Mouse (Mus musculus) lung, embryonic 15.5 days (tissue): ENCODE measurements around the gene Epha1. TPM values are rescaled to one million over a fixed set of nuclear protein-coding genes. Genes with fewer than 3 reads are reported as not detected.
A peak's percentile ranks its signal among the peaks of the same experiment; 100 is the strongest.

Source experiments
- ATAC-seq: fragments of 200-750 bp; cut with Nextera tagmentation; 2 replicates; pipeline ENCODE4 v1.8.0; 2017; ENCODE audit warnings: moderate number of reproducible peaks, borderline replicate concordance; ENCODE audit not compliant: low FRiP score, low TSS enrichment; ENCODE audit errors: extremely low read depth
- H3K27ac ChIP-seq: fragments of 300-500 bp; sonication (generic); 2 replicates; pipeline ENCODE4 v1.5.1; 2015; ENCODE audit warnings: moderate library complexity, mild to moderate bottlenecking, inconsistent platforms
- H3K27me3 ChIP-seq: fragments of 300-500 bp; sonication (generic); 2 replicates; pipeline ENCODE4 v1.6.1; 2015; ENCODE audit warnings: inconsistent platforms
- H3K36me3 ChIP-seq: fragments of 300-500 bp; sonication (generic); 2 replicates; pipeline ENCODE4 v1.6.1; 2015; ENCODE audit warnings: inconsistent platforms
- H3K4me1 ChIP-seq: fragments of 300-500 bp; sonication (generic); 2 replicates; pipeline ENCODE4 v1.6.1; 2015; ENCODE audit warnings: inconsistent platforms
- H3K4me2 ChIP-seq: fragments of 300-500 bp; sonication (generic); 2 replicates; pipeline ENCODE4 v1.6.1; 2015; ENCODE audit warnings: inconsistent platforms, mild to moderate bottlenecking, moderate library complexity
- H3K4me3 ChIP-seq: fragments of 300-500 bp; sonication (generic); 2 replicates; pipeline ENCODE4 v1.5.1; 2015; ENCODE audit warnings: mild to moderate bottlenecking, inconsistent platforms
- H3K9ac ChIP-seq: fragments of 300-500 bp; sonication (generic); 2 replicates; pipeline ENCODE4 v1.6.1; 2015; ENCODE audit warnings: inconsistent platforms
- H3K9me3 ChIP-seq: fragments of 300-500 bp; sonication (generic); 2 replicates; pipeline ENCODE4 v1.6.1; 2016; ENCODE audit warnings: inconsistent platforms
- WGBS: fragments of 180-500 bp; shearing (Covaris S2); methylation state at CpG from one replicate; pipeline ENCODE4 v1.1.7; 2015; 5-methylcytosine and 5-hydroxymethylcytosine counted together
- polyA plus RNA-seq: library from polyadenylated mRNA; unstranded; fragments of >200 nt; fragmentation: Nextera tagmentation; extraction: Ambion mirVana; gene quantifications from 2 replicates; pipeline ENCODE4 v1.2.1, GENCODE M21; 2015

Epha1 gene
- polyA plus RNA-seq, result 14.2 and 16.9 TPM in 2 replicates

DNA sequence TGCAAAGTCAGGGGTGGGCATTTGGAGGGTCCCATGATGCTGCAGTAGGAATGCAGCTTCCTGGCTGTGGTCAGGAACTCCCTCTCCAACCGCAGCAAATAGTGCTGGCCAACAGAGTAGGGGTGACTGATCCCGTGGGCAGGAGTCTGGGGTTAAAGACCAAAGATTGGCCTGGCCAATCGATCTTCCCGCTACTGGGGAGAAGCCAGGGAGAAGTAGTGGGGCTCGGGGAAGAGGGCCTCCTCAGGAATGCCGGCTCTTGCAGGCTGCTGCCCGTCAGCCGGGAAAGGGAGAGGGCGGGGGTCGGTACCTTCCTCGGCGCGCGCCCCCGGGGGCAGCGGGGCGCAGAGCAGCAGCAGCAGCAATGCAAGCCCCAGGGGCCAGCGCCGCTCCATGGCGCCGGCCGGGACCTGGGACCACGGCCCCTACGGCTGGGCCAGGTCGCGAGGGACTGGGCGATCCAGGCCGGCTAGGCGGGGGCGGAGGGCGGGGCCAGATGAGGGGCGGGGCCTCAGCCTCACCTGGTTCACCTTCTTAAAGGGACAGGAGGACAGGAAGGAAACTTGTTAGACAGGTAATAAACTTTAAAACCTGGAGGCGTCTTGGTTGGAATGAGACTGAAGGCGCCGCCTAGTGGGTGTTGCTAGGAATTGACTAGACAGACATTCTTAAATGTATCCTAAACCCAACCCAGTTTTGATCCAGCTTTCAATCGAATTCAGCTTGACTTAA lies at the start of gene Epha1:
TSS of gene Epha1 (minus strand) at position 453 of the 732 bp plus-strand sequence.
- ATAC-seq, result peak; percentile 60; the same call in 1 of the 2 replicates
- Histone ChIP-seq H3K4me1 (peaks cover 44% of the 10 kb centered on the region), H3K4me3 (peak within 1 kb of the TSS; percentile 55), H3K4me2 (peak within 1 kb of the TSS; percentile 87), H3K27me3 (no peaks in the 10 kb centered on the region), H3K36me3 (no peaks in the 10 kb centered on the region), H3K27ac (peak within 1 kb of the TSS; percentile 79), H3K9me3 (no peaks in the 10 kb centered on the region), H3K9ac (peak within 1 kb of the TSS; percentile 65)
- WGBS, result under 1% methylated on average over 27 of the region's 36 CpGs

DNA sequence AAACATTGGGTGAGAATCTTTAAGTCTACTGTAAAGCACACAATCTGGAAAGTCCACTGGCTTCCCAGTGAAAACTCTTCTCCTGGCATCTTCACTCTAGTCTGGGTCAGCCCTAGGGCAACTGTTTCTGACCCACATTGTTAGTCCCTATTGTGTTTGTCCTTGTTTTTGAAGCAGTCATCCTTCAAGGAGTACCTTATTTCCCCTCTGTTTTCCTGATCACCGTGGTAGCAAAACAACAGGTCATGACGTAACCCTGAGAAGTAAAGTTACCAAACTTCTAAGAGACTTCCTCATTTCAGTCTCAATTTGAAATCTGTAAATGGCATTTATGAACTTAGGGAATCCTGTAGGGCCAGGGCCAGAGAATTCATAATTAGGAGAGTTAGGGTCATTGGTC lies 48.4 kb upstream of the Epha1 start:
- ATAC-seq, result no peak
- H3K9ac ChIP-seq, result no peak overlapping the region
- H3K27me3 ChIP-seq, result no peaks in the 10 kb centered on the region
- H3K4me2 ChIP-seq, result no peak overlapping the region
- no peak overlapping the region for H3K27ac ChIP-seq
- H3K9me3 ChIP-seq, result no peaks in the 10 kb centered on the region
- H3K36me3 ChIP-seq, result no peaks in the 10 kb centered on the region
- WGBS, result 76% methylated on average over 2 of the region's 2 CpGs
- no peak overlapping the region for H3K4me3 ChIP-seq
- no peaks in the 10 kb centered on the region for H3K4me1 ChIP-seq

DNA sequence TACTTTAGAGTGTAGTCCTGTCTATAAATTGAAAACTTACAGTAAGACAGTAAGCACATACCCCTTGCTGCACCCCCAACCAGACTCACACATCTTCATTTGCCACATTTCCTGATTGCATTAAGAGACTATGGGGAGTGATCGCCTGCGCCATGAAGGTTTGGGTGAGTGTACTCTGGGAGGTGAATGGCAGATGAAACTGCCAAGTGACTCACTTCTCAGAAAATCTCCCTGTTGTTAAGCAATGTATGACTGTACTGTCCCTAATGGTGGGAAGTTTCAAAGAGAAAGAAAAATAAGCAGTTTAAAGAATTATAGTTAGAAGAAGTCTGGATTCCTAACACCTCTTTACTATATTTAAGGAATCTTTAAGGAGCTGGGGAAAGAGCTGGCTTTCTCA lies 46.4 kb upstream of the Epha1 start:
- ATAC-seq, result no peak
- no peaks in the 10 kb centered on the region for H3K4me1 ChIP-seq
- H3K36me3 ChIP-seq, result no peaks in the 10 kb centered on the region
- no peak overlapping the region for H3K9ac ChIP-seq
- H3K4me3 ChIP-seq, result no peak overlapping the region
- no peaks in the 10 kb centered on the region for H3K9me3 ChIP-seq
- H3K27me3 ChIP-seq, result no peaks in the 10 kb centered on the region
- 83% methylated on average over 2 of the region's 2 CpGs for WGBS
- no peak overlapping the region for H3K27ac ChIP-seq
- H3K4me2 ChIP-seq, result no peak overlapping the region

DNA sequence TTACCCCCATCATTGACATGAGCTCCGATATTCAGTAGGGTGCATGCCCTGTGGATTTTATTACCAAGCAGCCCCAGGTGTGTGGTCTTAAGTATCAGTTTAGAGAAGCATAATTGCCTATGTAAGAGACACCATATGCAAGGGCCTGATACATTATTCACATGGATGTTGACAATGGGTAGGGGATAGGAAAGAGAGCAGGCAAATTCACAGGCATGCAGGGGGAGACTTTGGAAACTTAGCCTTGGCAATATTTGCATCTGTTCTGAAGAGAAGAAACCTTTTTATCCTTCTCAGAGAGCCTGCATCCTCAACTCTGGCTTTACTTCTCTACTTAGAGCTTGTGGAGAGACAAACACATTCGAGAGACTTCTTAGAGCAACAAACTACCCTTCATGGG lies 32.1 kb upstream of the Epha1 start, which contains the start of gene Tas2r135:
TSS of gene Tas2r135 (plus strand) at position 301 of the 400 bp plus-strand sequence.
- Histone ChIP-seq H3K9me3 (no peaks in the 10 kb centered on the region), H3K4me3 (no peak within 1 kb of the TSS), H3K27me3 (no peaks in the 10 kb centered on the region), H3K9ac (no peak within 1 kb of the TSS), H3K27ac (no peak within 1 kb of the TSS), H3K36me3 (no peaks in the 10 kb centered on the region), H3K4me1 (no peaks in the 10 kb centered on the region), H3K4me2 (no peak within 1 kb of the TSS)
- 57% methylated on average over 2 of the region's 2 CpGs for WGBS
- ATAC-seq, result no peak

DNA sequence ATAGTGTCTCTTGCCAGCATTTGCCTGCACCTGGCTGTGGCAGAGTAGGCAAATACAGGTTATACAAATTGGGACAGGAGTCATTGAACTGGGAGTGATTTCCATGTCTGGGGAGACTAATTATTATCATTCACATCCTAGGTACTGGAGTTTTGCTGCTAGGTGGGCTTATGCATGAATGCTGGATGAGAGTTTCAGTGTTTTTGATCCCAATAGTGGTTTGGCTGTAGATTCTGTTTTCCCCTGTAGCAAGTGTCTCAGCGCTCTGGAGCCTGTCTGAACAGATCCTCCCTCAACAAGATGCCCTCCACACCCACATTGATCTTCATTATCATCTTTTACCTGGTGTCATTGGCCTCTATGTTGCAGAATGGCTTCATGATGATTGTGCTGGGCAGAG lies 26.9 kb upstream of the Epha1 start, which contains the start of gene Tas2r143:
TSS of gene Tas2r143 (plus strand) at position 301 of the 400 bp plus-strand sequence.
- ATAC-seq, result no peak
- no peak within 1 kb of the TSS for H3K4me2 ChIP-seq
- 87% methylated on average over 1 of the region's 1 CpGs for WGBS

DNA sequence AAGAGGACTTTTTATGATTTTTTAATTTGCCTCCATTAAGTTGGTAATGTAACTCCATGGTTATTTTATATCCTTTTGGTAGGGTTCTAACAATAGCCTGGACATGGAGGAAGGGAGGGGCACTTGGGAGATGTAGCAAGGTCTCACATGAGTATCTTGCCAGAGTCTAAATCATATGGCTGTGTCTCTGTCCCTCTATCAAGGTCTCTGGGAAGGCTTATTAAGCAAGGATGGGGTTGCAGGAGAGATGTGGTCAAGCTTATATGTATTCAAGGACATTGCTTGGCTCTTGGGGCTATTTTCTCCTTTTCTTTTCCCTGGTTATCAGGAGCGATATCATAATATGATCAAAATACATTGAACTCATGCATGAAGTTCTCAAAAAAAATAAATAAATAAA lies 25.9 kb upstream of the Epha1 start:
- Histone ChIP-seq H3K27ac (no peak overlapping the region), H3K4me2 (no peak overlapping the region), H3K9me3 (no peaks in the 10 kb centered on the region), H3K4me3 (no peak overlapping the region), H3K27me3 (no peaks in the 10 kb centered on the region), H3K4me1 (peaks cover 14% of the 10 kb centered on the region), H3K9ac (no peak overlapping the region), H3K36me3 (no peaks in the 10 kb centered on the region)
- WGBS, result 90% methylated on average over 1 of the region's 1 CpGs
- ATAC-seq, result no peak

More for the DNA sequence above, 26.9 kb upstream of the Epha1 start, which contains the start of gene Tas2r143:
- H3K27ac ChIP-seq, result no peak within 1 kb of the TSS
- H3K9me3 ChIP-seq, result no peaks in the 10 kb centered on the region
- no peak within 1 kb of the TSS for H3K4me3 ChIP-seq
- peaks cover 14% of the 10 kb centered on the region for H3K4me1 ChIP-seq
- H3K27me3 ChIP-seq, result no peaks in the 10 kb centered on the region
- H3K9ac ChIP-seq, result no peak within 1 kb of the TSS
- no peaks in the 10 kb centered on the region for H3K36me3 ChIP-seq

DNA sequence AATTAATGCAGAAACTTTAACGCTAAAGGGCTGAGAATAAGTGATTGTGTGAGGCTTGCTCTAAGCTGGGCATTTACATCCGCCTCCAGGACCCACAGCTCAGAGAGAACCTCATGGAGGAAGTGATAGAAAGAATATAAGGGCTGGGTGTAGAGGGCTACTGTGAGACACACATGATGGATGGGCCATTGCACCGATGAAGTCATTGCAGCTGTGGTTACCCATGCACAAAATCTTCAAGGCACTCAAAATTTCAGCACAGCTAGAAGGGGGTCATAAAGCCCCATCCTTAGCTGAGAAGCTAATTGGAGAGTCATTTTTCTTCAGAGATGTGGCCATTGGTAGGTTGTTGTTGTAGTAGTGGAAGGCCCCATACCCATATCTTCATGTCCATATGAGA lies 25.2 kb upstream of the Epha1 start:
- Histone ChIP-seq H3K9ac (no peak overlapping the region), H3K9me3 (no peaks in the 10 kb centered on the region), H3K36me3 (no peaks in the 10 kb centered on the region), H3K4me2 (no peak overlapping the region), H3K4me1 (peaks cover 14% of the 10 kb centered on the region), H3K4me3 (no peak overlapping the region), H3K27ac (no peak overlapping the region), H3K27me3 (no peaks in the 10 kb centered on the region)
- WGBS, result 77% methylated on average over 3 of the region's 3 CpGs
- ATAC-seq, result no peak

DNA sequence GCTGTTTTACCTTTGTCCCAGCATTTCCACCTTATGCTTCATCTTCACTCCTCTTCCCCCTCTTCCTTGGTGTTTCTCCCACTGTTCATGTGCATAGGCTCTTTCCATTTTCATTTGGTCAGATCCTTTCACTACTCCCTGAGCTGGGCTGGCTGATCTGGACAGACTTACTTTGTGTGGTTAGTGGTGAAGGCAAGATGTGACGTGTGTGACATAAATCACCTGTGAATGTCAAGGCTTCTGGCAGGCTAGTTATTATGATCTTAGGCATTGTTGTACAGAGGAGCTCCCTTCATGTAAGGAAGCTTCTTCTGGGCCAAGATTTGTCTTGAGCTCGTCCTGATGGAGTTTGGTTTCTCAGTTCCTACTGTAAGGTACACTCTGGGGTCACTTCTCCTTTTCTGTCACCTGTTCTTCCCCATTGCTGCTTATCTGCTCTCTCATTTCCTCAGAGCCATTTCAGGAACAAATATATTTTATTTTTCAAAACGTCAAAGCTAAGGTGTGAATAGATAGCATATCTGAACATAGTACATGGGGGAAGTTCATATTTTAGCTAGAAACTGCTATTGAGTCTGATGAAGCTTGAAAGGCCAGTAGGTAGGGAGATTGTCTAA lies 24.1 kb upstream of the Epha1 start:
- ATAC-seq, result no peak; the same call in 1 of the 2 replicates
- Histone ChIP-seq H3K9me3 (no peaks in the 10 kb centered on the region), H3K4me1 (peaks cover 15% of the 10 kb centered on the region), H3K4me3 (no peak overlapping the region), H3K9ac (no peak overlapping the region), H3K27me3 (no peaks in the 10 kb centered on the region), H3K36me3 (no peaks in the 10 kb centered on the region), H3K4me2 (no peak overlapping the region), H3K27ac (peak overlapping the region; percentile 75)
- 49% methylated on average over 3 of the region's 3 CpGs for WGBS

DNA sequence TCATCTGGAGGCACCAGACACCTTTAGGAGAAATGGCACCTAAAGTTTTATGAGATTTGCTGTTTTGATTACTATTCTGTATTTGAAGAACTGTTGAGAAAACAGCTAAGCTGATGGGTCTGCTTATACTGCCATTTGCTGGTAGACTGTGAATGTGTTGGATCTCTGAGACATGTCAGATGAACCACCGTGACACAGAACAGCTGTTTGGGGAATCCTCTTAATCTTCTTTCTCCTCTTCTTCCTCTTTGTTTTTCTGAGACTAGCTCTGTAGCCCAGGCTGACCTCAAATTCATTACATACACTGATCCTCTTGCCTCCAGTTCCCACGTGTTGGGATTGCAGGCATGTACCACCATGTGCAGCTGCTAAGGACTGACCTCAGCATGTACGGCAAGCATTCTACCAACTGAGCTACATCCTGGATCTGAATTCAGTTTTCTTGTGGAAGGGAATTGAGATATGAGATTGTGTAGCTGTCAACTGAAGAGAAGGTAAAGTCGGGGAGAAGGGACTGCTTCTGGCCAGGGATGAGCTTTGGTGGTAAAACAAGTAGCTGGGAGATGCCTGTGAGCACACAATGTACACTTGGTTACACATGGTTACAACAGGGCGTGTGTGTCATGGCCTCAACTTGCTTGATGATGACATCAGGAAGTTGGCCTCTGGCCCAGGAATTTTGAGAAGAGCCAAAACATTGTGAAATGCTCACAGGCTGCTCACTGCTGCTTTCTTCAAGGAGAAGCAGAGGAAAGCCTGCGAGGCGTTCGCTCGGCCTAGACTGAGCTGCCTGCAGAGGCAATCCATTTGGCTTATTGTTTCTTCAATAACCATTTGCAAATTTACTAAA lies 23.1 kb upstream of the Epha1 start:
- WGBS, result 22% methylated on average over 9 of the region's 9 CpGs

DNA sequence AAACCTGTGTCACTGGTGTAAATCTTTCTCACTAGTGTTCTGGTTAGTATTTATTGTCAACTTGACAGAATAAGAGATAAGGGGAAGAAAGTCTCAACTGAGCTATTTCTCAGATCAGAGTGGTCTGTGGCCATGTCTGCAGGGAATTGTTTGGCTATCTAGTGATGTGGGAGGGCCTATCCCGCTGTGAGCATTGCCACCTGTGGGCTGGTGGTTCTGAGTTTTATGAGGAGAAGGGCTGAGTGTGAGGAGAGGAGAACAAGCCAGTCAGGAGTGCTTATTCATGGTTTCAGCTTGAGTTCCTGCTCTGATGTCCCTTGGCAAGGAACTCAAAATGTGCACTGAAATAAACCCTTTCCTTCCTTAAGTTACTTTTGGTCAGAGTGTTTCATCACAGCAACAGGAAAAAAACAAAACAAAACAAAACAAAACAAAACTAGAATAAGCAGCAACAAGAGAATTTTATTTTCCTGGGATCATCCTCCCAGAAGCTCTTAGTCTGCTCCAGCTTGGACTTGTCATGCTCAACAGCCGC lies 18.8 kb upstream of the Epha1 start:
- 14% methylated on average over 2 of the region's 2 CpGs for WGBS
- no peak overlapping the region for H3K9ac ChIP-seq
- H3K27me3 ChIP-seq, result no peaks in the 10 kb centered on the region
- peaks cover 17% of the 10 kb centered on the region for H3K4me1 ChIP-seq
- H3K9me3 ChIP-seq, result no peaks in the 10 kb centered on the region
- no peak overlapping the region; the same call in 1 of the 2 replicates for H3K27ac ChIP-seq
- H3K4me3 ChIP-seq, result no peak overlapping the region
- no peak overlapping the region for H3K4me2 ChIP-seq
- H3K36me3 ChIP-seq, result no peaks in the 10 kb centered on the region
- ATAC-seq, result peak; percentile 60

More for the DNA sequence above, 23.1 kb upstream of the Epha1 start:
- Histone ChIP-seq H3K4me2 (no peak overlapping the region), H3K27ac (peak overlapping the region; percentile 84), H3K9me3 (no peaks in the 10 kb centered on the region), H3K4me1 (peaks cover 22% of the 10 kb centered on the region), H3K4me3 (no peak overlapping the region), H3K36me3 (no peaks in the 10 kb centered on the region), H3K27me3 (no peaks in the 10 kb centered on the region), H3K9ac (no peak overlapping the region)
- peak; percentile 93 for ATAC-seq

DNA sequence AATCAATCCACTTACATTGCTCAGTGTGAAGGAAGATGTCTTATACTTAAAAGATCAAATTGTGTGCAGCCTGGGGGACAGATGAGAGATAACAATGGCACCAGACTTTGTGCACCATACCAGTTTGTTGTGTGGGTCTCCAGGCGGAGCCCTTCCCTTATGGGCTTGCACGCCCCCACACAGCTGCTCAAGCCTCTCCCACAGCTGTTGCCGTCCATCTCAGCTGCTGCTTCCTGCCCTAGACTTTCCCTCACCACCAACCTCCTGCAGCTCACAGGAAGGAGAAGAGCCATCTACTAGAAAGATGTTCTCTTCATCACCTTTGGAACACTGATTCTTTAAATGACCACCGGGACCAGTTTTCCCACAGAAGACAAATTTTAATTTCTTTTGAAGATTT lies 12.6 kb upstream of the Epha1 start:
- Histone ChIP-seq H3K36me3 (no peaks in the 10 kb centered on the region), H3K4me3 (no peak overlapping the region), H3K9ac (no peak overlapping the region), H3K4me1 (peaks cover 16% of the 10 kb centered on the region), H3K4me2 (no peak overlapping the region), H3K27ac (no peak overlapping the region), H3K9me3 (no peaks in the 10 kb centered on the region), H3K27me3 (no peaks in the 10 kb centered on the region)
- ATAC-seq, result no peak
- WGBS, result 57% methylated on average over 4 of the region's 4 CpGs
